Mouse (Mus musculus): ENCODE measurements around the gene Cd82.

The Cd82 gene

DNA sequence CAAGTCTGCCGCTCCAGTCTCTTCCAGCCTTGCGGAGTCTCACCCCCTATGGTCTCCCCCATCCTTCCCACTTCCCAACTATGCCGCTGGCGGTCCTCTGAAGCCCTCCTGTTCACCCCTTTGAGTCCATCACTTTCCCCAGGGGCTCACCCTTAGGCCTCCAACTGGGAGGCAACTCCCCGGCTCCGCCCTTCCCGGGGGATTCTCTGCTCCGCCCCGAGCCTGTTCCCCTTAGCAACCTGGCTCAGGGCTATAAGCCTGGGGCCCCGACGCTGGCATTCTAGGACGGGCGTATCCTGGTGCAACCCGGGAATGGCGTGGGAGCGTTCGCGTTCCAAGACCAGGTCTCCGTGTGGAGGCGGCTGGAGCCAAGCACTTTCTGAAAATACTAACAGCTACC lies at the start of gene Cd82:
Gene Cd82 (minus strand): TSS at position 381 of the 400 bp plus-strand sequence.
- peak; percentile 25 for DNase-seq

DNA sequence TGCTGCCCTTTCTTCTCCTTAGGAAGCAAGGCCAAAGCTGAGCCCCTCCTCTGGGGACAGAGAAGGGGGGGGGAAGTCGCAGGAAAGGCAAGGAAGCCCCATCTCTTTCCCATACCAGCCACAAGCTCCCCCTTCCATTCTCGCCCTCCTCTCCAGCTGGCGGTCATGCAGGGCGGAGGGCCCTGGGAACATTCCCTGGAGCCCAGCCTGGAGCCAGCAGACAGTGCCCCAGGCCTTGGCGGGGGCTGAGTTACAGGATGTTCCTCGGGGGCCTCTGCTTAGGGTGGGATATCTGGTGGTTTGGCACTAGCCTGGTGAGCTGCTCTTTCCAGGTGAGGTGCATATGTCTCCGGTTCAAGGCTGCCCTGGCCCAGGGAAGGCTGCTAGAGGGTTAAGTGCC lies 49.2 kb upstream of the Cd82 start:
- no peak for DNase-seq

DNA sequence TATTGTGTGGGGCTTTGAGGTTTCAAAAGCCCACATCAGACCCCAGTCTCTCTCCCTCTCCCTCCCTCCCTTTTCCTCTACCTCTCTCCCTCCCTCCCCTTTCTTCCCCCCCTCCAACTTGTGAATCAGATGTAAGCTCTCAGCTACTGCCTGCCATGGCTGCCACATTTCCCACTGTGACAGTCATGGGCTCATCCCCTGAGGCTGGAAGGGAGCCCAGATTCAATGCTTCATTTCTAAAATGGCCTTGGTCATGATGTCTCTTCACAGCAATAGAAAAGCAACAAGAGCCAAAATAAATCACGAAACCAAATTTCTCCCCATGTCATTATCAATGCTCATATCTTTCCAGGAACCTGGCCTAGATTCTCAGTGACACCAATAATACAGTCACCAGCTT lies 47.9 kb upstream of the Cd82 start:
- DNase-seq = no peak

DNA sequence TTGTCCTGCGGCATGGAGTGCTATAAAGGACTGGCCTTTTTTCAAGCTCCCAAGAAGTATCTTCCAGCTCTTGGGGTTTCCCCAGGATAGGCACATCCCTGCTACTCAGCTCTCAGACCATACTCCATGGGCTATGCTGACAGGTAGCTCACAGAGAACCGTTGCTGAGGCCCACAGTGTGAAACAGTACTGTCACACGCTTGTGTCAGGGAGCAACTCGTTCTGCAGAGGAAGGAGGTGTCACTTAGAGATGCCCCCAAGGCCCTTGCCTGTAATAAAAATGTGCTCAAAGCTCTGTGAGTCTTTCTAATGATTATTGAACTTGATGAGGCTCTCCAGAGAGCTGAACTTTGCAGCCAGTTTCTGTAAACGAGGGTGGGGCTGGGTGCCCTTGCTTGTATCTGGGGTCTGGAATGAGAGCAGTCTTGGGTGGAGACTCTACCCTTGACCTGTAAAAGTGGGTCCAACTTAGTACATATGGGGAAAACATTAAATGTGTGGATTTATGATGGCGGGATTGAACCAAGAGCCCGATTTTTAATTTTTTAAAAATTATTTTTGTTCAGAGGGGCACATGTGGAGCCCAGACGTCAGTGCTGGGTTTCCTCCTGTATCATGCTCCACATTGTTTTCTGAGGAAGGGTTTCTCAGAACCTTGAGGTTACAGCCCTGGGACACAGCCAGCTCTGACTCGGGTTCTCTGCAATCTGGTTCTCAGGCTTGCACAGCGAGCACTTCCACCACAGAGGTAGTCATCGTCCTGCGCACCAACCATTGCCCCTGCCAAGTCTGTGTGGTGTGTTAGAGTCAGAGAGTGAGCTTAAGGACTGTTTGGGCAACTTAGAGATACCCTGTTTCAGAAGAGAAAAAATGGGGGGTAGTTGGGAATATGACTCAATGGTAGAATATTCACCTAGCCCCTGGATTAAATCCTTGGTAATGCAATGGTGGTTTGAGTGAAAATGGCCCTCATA lies 47.1 kb upstream of the Cd82 start:
- no peak for DNase-seq

DNA sequence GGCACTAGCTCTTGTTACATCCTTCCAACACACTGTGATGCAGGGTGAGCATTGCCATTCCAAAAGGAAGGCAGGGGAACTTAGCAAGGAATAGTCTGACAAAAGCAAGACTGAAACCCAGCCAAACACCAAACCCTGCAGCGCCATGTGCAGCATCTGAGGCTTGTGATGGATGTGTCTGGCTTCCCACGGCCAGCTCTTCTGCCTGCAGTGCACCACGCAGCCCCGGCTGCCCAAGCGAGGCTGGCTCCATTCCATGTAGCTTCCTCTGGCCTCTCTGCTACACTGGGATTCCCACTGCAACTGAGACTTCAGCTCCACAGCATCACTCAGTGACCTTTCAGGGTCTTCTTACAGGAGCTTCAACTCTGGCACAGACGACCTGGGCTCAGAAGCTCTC lies 42.2 kb upstream of the Cd82 start:
- no peak for DNase-seq

DNA sequence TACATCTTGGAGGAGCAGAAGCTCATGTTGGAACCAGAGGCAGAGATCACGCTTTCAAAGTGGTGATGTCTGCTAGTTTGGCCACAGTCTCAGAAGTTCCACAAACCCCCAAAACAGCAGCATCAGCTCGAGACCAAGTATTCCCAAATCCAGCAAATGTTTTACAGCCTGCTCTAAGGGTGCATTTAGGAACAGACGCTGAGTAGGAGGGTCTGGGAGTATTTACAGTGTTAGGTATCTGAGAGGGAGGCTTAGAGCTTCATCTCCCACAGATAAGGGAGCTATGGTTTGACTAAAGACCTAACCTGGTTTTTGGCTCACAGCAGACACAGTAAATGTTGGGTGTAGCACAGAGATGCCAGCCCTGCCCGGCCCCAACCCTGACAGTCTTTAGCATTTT lies 40.4 kb upstream of the Cd82 start:
- no peak for DNase-seq

DNA sequence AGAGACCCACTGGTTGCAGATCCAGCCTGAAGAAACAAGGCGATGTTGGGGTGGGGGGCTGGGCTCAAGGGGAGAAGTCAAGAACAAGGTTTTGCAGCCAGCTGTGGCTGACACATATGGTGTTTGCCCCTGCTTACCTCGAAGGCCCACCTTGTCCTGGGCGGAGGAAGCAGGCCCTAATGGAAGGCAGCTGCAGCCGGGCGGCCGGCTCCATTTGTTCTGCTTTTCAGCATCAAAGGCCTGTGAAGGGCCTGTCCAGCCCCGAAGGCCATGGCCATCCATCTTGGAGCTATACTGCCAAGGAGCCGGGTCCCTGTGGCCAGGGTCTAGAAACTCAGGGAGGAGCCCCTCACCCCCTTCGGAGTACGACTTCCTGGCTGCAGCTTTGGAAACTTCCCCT lies 38.4 kb upstream of the Cd82 start:
- no peak for DNase-seq

DNA sequence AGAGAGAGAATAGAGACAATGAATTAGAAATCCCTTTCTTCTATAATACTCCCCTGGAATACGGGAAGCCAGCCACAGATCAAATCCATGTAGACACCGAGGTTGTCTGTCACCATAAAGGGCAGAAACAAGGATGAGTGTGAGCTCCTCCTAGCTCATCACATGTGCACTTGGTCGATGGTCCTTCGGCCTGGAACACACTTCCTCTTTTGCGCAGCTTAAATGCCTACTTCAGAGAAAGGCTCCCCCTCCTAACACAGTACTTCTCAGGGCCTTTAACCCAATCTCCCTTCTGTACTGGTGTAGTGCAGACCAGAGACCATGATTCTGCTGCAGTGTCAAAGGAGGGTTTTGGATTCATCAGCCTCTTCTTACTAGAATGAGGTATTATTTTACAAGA lies 34.3 kb upstream of the Cd82 start:
- DNase-seq = no peak

DNA sequence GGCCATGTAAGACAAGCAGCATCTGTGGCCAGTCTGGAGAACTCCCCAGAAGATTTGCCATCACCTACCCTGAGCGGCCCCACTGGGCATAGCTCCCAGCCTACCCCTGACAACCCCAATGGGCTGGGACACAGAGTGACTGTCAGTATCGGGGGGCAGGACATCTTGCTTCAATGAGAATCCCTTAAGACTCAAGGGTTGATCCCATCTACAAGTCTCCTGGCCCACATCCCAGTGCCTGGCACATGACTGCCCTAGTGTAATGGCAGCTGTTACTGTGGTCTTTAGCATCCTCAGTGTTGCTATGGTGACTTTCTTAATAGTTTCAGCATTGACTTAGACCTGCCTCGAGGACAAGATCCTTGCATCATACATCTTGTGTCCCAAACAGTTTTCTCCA lies 32.2 kb upstream of the Cd82 start:
- DNase-seq = no peak

DNA sequence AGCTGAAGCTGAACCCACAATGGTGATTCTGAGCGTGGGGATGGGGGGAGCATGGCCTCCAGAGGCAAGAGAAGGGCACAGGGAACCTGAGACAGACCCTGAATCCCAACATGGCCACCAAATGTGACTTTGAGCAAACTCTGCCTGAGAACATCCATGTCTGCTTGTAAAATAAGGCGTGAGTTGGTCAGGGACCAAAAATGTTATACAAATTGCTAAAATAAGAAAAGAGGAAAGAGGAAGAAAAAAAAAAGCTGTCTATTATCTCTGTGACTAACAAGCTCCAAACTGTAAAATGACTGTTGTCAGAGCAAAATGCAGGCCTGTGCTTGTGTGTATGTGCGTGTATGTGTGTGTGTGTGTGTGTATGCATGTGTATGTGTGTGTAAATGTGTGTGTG lies 30.6 kb upstream of the Cd82 start:
- no peak for DNase-seq

DNA sequence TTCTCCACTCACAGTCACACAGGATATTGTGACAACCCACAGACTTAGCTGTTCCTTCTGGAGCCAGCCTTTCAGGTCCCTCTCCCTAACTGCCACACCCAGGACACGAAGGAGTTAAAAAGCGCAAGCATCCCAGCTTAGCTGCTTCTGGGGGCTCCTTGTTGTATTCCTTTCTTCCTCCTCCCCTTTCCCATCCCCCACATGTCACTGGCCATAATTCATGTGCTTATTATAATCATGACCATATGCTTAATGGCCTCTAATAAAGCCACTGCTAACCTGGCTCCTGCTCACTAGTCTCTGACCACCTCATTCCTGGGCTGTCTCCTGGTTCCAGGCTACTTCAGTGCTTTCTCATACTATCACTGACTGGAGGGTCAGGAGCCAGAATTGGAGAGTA lies 27.6 kb upstream of the Cd82 start:
- DNase-seq = no peak

DNA sequence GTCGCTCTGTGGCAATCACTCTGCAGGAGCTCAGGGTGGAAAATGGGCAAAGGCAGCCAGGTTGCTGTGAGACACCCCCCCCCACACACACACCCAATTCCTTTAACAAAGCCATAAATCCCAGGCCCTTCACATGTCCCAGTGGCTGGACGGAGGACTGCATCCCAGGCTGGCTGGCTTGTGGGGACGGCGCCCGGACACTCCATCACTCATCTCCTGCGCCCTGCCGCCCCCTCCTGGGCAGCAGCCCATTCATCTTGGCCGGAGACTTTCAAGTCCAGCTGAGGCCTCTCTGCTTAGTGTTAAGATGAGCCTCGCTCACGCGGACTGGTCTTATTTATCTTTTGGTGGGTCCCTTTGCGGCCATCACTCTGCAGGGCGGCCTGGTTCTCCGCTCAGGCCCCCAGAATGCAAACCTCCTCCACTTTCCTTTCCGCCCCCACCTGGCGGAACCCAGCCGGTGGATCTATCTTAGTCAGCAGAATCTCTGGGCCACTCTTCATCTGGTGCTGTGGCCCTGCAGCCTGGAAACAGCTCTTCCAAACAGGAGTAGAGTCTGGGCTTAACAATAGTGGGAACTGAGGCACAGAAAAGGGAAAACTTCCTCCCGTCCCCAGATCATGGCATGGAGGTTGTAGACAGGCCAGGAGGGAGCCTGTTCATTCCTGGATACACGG lies 26.1 kb upstream of the Cd82 start:
- no peak for DNase-seq

DNA sequence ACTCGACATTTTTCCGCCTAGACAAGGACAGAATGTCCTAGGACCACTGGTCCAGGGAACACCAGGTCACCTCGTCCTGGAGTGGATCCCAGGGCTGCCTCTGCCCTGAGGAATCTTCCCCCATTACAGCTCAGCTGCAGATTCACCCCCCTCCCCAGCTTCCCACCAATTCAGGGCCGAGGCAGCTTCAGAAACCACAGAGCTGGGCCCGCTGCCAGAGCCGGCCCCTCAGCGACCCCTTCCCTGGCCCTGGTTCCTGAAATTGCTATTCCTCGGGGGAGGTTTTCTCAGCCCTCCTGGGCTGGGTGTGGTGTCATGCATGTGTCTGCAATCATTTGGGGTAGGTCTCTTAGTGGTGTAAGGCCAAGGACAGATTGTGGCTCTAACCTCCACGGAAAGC lies 22.5 kb upstream of the Cd82 start:
- DNase-seq = no peak

DNA sequence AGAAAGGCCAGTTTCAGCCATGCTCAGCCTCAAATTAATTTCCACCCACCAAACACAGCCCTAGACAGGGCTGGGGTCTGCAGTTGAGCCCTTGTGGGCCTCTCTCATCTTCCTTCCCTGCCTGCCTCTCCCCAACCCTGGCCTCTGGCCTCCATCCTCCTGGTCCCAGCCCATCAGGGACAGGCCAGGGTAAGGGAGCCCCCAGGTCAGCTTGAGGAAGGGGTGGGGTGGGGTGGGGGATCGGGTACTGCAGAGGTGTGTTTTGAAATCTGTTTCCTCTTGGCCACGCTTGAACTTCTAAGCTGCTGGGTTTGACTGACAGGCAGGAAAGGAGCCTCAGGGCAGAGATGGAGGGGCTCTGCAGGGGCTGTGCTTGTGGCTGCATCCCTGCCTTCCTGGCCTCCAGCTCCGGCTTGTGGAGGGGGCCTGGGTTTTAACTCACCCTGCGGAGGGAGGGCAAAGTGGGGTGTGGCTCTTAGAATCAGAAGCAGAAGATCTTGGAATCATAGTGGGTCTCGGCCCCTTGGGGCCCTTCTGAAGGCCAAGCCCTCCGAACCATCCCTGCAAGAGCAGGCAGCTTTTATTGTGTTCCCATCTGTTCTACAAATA lies 19.2 kb upstream of the Cd82 start:
- DNase-seq = no peak

DNA sequence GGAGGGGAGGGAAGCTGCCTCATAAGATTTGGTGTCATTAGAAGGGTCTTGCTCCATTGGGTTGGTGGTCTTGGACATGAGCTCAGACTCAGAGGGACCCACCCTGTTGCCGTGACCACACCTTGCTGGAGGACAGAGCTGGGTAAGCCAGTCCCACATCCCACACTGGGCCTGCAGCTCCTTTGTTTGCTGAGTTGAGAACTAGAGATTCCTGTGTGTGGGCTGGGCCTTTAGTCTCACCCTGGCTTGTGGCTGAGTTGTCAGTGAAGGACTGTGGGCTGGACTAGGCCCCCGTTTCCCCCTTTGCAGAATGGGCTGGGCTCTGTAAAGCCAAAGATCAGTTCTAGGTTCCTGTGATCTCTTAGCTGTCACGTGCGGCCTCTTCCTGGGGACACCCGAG lies 15.8 kb upstream of the Cd82 start:
- DNase-seq = no peak

DNA sequence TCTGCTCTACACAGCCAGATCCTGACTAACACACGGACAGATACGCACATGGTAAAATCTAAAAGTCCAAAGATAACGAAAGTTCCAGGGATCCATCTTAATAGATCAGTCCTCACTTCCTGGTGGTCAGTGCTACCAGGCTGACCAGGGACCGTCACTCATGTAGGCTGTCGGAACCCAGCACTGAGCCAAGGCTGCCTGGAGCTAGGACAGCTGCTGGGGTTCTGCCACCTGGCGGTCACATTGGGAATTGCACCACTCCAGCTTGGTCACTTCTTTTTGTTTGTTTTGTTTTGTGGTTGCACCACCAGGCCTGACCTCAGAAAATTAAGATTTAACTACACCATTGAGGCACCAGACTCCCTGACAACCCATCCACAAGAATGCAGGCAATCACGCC lies 14.6 kb upstream of the Cd82 start:
- DNase-seq = peak; percentile 59

DNA sequence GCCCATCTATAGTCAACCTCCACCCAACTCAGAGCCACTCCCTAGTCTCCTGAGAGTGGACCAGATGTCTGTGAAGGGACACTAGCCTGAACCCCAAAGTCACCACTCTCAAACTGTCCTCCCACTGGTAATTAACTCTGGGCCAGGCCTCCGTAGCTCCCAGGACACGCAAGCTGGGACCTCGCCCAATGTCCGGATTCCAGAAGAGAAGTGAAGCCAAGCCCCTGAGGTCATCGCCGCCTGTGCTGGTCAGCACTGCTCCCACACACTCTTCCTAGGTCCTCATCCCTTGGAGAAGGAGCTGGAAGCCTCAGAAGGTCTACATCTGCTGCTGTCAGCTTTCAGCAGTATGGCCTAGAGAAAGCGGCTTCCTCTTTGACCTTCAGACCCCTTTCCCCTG lies 13.5 kb upstream of the Cd82 start:
- no peak for DNase-seq

DNA sequence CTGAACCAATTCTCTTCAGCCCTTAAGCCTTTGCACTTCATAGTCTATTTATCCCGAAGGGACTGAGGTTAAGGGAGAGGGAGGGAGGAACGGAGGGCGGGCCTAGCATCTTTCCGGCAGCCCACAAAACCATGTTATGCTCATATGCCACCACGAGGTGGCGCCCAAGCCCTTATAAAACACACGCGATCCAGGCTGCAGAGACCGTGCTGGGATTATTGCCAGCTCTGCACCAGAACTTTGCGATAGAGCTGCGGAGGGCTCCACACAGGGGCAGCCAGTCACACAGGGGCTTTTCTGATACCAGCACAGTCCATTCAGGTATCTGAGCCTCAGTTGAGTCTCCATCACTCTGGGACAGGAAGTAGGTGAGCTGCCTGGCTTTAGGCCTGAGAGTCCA lies 12.1 kb upstream of the Cd82 start:
- DNase-seq = peak; percentile 89

DNA sequence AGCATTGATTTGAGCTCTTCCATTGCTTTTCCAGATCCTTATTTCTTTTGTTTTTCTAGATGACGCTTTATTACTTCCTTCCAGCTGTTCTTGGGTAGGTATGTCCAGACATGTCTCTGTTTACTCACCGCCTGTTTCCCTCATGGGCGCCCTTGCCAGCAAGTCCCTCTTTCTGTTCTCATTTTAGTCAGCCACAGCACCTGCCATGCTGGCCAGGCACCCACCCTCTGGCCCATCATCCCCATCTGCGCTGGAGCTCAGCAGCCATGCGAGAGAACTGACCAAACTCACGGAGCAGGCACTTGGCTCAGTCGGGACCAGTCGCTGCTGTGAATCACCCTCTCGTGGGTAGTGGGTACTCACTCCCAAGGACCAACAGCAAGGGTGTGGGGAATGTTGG lies 11.0 kb upstream of the Cd82 start:
- no peak for DNase-seq

DNA sequence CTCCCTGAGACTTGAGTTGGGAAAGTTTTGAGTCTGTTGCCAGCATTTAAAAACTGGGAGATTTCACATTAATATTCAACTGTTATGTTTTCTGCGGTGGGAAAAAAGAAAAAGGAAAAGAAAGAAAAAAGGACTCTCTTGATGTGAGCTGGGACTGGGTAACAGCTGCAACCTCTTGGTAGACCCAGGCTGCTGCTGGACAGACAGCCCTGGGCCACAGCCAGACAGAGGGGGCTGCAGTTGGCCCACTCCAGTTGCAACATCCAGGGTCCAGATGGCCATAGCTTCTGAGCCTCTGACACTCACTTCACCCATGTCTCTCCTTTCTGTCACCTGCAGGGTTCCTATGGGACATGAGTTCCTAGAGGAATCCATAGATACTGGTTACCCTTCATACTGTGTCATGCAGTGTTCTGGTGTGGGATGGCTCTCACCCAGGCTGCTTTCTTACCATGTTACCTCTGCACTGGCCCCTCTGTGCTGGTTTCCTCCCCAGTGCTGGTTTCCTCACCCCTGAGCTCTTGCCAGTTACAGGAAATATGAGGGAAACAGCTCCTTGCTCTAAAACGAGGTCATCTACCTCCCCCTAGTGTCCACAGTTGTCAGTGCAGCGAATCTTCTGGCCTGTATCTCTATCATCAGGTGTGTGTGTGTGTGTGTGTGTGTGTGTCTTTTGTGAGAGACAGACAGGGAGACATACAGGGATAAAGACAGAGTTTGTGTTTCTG lies 8.1 kb upstream of the Cd82 start:
- DNase-seq = peak; percentile 78

DNA sequence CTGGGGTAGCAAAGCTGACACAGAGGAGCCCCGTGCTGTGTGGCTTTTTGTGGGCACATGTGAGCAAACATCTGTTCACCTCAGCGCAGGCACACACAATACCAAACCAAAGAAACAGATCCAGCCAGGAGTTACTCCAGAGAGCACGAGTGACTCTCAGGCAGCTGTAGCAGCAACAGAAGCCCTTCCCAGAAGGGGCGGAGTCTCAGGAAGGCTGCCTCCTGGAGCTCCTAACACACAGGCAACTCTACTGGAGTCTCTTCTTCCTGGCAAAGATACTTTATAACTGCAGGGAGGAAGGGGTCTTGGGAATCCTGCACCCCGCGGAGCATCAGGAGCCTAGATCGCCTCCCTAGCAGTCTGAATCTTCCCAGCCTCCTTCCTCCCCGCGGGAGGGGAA lies 7.2 kb upstream of the Cd82 start:
- DNase-seq = peak; percentile 23

DNA sequence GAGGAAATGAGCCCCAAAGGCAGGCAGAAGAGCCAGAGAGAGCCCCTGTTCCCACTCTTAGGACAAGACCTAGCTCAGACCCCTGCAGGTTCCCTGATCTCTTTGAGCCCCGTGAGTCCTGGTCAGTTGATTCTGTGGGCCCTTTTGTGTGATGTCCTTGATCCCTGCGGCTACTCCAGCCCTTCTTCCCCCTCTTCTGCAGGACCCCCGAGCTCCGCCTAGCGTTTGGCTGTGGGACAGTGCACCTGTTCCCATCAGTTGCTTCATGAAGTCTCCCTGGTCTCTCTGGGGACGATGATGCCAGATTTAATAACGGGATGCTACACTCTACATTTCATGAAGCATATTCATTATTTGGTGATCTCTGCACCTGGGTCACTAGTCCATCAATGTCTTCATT lies 6.2 kb upstream of the Cd82 start:
- peak; percentile 39 for DNase-seq

DNA sequence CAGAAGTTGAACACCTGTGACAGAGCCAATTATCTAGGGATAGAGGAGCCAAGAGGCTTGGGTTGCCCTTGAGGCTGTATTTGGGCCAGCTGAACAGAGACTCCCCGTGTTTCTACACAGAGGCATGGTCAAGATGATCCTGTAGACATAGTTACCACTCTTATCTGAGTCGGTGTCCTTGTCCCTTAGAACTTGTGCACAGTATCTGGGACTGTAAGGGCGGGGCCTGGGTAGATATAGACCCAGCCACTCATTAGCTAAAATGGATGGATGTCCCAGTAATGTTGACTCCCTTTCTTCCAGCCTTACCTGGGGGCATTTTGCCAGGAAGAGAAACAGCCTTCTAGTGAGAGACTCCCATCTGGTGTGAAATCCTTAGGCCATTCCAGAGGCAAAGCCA lies 3.4 kb upstream of the Cd82 start:
- no peak for DNase-seq
